Mouse (Mus musculus): ENCODE data around the gene Lilr4b. TPM values are rescaled to one million over a fixed set of nuclear protein-coding genes. Genes with fewer than 3 reads are reported as not detected.

Lilr4b gene
- polyA plus RNA-seq, 1 experiment, result 0.34 TPM

- DNase-seq, result no peak
- Histone ChIP-seq H3K27ac (ENCODE audit: insufficient read depth, low read length) (no peak overlapping the region), H3K27me3 (ENCODE audit: control insufficient read depth, insufficient read depth, low read length) (no peaks in the 10 kb centered on the region), H3K4me1 (ENCODE audit: control insufficient read depth, insufficient read depth, low read length) (no peaks in the 10 kb centered on the region), H3K4me3 (replicated peaks; ENCODE audit: insufficient read depth, low read depth, low read length) (no peak overlapping the region)
- TF ChIP-seq POLR2A (IDR thresholded peaks at IDR 0.05; ENCODE audit: borderline replicate concordance, insufficient read depth, low read length), result no peak
- no peak for TF ChIP-seq CTCF (IDR thresholded peaks at IDR 0.05; ENCODE audit: borderline replicate concordance, insufficient read depth, low read depth, low read length)
Measured at GRCm38 (mm10) chr10:51520021-51520420, 39.6 kb downstream of the Lilr4b start.

- TF ChIP-seq CTCF (IDR thresholded peaks at IDR 0.05; ENCODE audit: borderline replicate concordance, insufficient read depth, low read depth, low read length) (no peak), POLR2A (IDR thresholded peaks at IDR 0.05; ENCODE audit: borderline replicate concordance, insufficient read depth, low read length) (no peak)
- Histone ChIP-seq H3K27ac (ENCODE audit: insufficient read depth, low read length) (no peak overlapping the region), H3K4me1 (ENCODE audit: control insufficient read depth, insufficient read depth, low read length) (no peaks in the 10 kb centered on the region), H3K4me3 (replicated peaks; ENCODE audit: insufficient read depth, low read depth, low read length) (no peak overlapping the region), H3K27me3 (ENCODE audit: control insufficient read depth, insufficient read depth, low read length) (no peaks in the 10 kb centered on the region)
- DNase-seq, result no peak
Measured at GRCm38 (mm10) chr10:51521453-51521852, 41.0 kb downstream of the Lilr4b start.

- Histone ChIP-seq H3K27me3 (ENCODE audit: control insufficient read depth, insufficient read depth, low read length) (no peaks in the 10 kb centered on the region), H3K4me1 (ENCODE audit: control insufficient read depth, insufficient read depth, low read length) (no peaks in the 10 kb centered on the region), H3K4me3 (replicated peaks; ENCODE audit: insufficient read depth, low read depth, low read length) (no peak overlapping the region), H3K27ac (ENCODE audit: insufficient read depth, low read length) (no peak overlapping the region)
- no peak for DNase-seq
- 69% methylated on average over 7 of the region's 7 CpGs for WGBS
- TF ChIP-seq CTCF (IDR thresholded peaks at IDR 0.05; ENCODE audit: borderline replicate concordance, insufficient read depth, low read depth, low read length) (no peak), POLR2A (IDR thresholded peaks at IDR 0.05; ENCODE audit: borderline replicate concordance, insufficient read depth, low read length) (no peak)
Measured at GRCm38 (mm10) chr10:51526090-51526489, 45.7 kb downstream of the Lilr4b start.

- 57% methylated on average over 4 of the region's 4 CpGs for WGBS
- H3K27me3 ChIP-seq (ENCODE audit: control insufficient read depth, insufficient read depth, low read length), result no peaks in the 10 kb centered on the region
- TF ChIP-seq POLR2A (IDR thresholded peaks at IDR 0.05; ENCODE audit: borderline replicate concordance, insufficient read depth, low read length), result no peak
- no peak for TF ChIP-seq CTCF (IDR thresholded peaks at IDR 0.05; ENCODE audit: borderline replicate concordance, insufficient read depth, low read depth, low read length)
Measured at GRCm38 (mm10) chr10:51526633-51527032, 46.2 kb downstream of the Lilr4b start.

GRCm38 (mm10) chr10:51528840-51529434, 48.5 kb downstream of the Lilr4b start:
- DNase-seq, result no peak
- Histone ChIP-seq H3K4me3 (replicated peaks; ENCODE audit: insufficient read depth, low read depth, low read length) (no peak overlapping the region), H3K27me3 (ENCODE audit: control insufficient read depth, insufficient read depth, low read length) (no peaks in the 10 kb centered on the region), H3K27ac (ENCODE audit: insufficient read depth, low read length) (no peak overlapping the region), H3K4me1 (ENCODE audit: control insufficient read depth, insufficient read depth, low read length) (no peaks in the 10 kb centered on the region)
- WGBS, result 83% methylated on average over 8 of the region's 8 CpGs
- TF ChIP-seq CTCF (IDR thresholded peaks at IDR 0.05; ENCODE audit: borderline replicate concordance, insufficient read depth, low read depth, low read length) (no peak), POLR2A (IDR thresholded peaks at IDR 0.05; ENCODE audit: borderline replicate concordance, insufficient read depth, low read length) (no peak)

More at GRCm38 (mm10) chr10:51526633-51527032, 46.2 kb downstream of the Lilr4b start:
- no peak overlapping the region for H3K27ac ChIP-seq (ENCODE audit: insufficient read depth, low read length)
- H3K4me3 ChIP-seq (replicated peaks; ENCODE audit: insufficient read depth, low read depth, low read length), result no peak overlapping the region
- no peaks in the 10 kb centered on the region for H3K4me1 ChIP-seq (ENCODE audit: control insufficient read depth, insufficient read depth, low read length)
- DNase-seq, result no peak

GRCm38 (mm10) chr10:51529497-51529896, 49.1 kb downstream of the Lilr4b start:
- TF ChIP-seq POLR2A (IDR thresholded peaks at IDR 0.05; ENCODE audit: borderline replicate concordance, insufficient read depth, low read length) (no peak), CTCF (IDR thresholded peaks at IDR 0.05; ENCODE audit: borderline replicate concordance, insufficient read depth, low read depth, low read length) (no peak)
- Histone ChIP-seq H3K4me1 (ENCODE audit: control insufficient read depth, insufficient read depth, low read length) (no peaks in the 10 kb centered on the region), H3K27me3 (ENCODE audit: control insufficient read depth, insufficient read depth, low read length) (no peaks in the 10 kb centered on the region), H3K27ac (ENCODE audit: insufficient read depth, low read length) (no peak overlapping the region), H3K4me3 (replicated peaks; ENCODE audit: insufficient read depth, low read depth, low read length) (no peak overlapping the region)
- WGBS, result 76% methylated on average over 3 of the region's 3 CpGs
- no peak for DNase-seq

- no peak overlapping the region for H3K27ac ChIP-seq (ENCODE audit: insufficient read depth, low read length)
- no peak overlapping the region for H3K4me3 ChIP-seq (replicated peaks; ENCODE audit: insufficient read depth, low read depth, low read length)
- no peak for TF ChIP-seq POLR2A (IDR thresholded peaks at IDR 0.05; ENCODE audit: borderline replicate concordance, insufficient read depth, low read length)
- TF ChIP-seq CTCF (IDR thresholded peaks at IDR 0.05; ENCODE audit: borderline replicate concordance, insufficient read depth, low read depth, low read length), result no peak
- H3K27me3 ChIP-seq (ENCODE audit: control insufficient read depth, insufficient read depth, low read length), result no peaks in the 10 kb centered on the region
- H3K4me1 ChIP-seq (ENCODE audit: control insufficient read depth, insufficient read depth, low read length), result no peaks in the 10 kb centered on the region
- DNase-seq, result no peak
- WGBS, result 84% methylated on average over 7 of the region's 7 CpGs
Measured at GRCm38 (mm10) chr10:51530813-51531212, 50.4 kb downstream of the Lilr4b start.

Other genes with a start within 250 kb of the Lilr4b start
- gene Gm49339, start within 50 bp of the Lilr4b start, polyA plus RNA-seq (2012; rRNA removed), result 0.11 TPM in 1 of 2 replicates, not detected in the other
- gene Lilrb4a, start 10.3 kb downstream of the Lilr4b start, polyA plus RNA-seq (2012; rRNA removed), result 0.52 and 0.59 TPM in 2 replicates
- gene Fam162b, start 109.9 kb downstream of the Lilr4b start, polyA plus RNA-seq (2012; rRNA removed), result not detected in 2 replicates
- gene Gprc6a, start 150.8 kb downstream of the Lilr4b start, polyA plus RNA-seq (2012; rRNA removed), result not detected in 2 replicates
- not detected in 2 replicates for gene Rfx6, start 197.1 kb downstream of the Lilr4b start, polyA plus RNA-seq (2012; rRNA removed)